Mouse (Mus musculus): ENCODE measurements at regions not wholly inside any gene's neighbourhood (a gene's known extent, or its start where the extent isn't known, plus 50 kb on each side); places are given as distances from the start of the nearest gene placed in this dataset.

DNA sequence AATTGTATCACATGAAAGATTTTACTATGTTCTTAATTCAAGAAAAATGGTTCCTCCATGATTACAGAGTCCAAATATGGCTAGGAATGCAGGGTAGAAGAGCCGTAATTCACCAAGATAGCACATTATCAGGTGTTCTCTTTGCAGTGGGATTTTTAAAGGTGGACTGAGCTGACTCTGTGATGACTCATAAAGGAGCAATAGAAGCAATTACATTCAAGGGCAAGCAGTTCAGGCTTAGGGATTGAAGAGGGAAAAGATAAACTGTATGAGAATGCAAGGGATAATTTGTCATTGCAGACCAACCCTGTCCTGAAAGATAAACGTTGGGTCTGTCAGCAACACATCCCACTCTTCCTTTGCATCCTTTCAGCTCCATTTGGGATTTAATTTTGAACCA is 339.8 kb downstream of the Pdgfc start:
- no peak for ATAC-seq (ENCODE audit: insufficient number of reproducible peaks, low FRiP score)
- H3K4me1 ChIP-seq (replicated peaks) = peaks cover 8% of the 10 kb centered on the region
- no peak overlapping the region for H3K4me2 ChIP-seq
- no peaks in the 10 kb centered on the region for H3K9me3 ChIP-seq (replicated peaks)
- WGBS = 16% methylated on average over 2 of the region's 2 CpGs
- no peaks in the 10 kb centered on the region for H3K36me3 ChIP-seq
- no peak overlapping the region for H3K27ac ChIP-seq (ENCODE audit: poor library complexity, severe bottlenecking)
- H3K4me3 ChIP-seq = no peak overlapping the region
- no peak overlapping the region for H3K9ac ChIP-seq
- no peaks in the 10 kb centered on the region for H3K27me3 ChIP-seq (replicated peaks)

DNA sequence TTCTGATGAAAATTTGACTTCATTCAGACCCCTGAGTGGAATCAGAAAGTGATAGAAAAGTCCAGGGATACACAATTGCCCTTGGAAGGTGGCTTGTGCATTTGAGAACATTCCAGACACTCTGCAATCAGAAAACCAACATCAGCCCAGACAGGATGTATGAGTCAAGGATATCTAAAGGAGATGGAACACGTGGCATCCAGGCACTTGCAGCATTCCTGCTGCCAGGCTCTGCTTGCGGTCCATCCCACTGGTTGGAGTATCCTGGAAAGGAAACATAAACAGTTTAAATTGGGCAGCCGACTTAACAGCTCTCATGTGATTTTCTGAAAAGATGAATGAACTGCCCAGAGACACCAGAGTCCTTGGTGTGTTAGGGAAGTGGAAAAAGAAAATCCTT is 341.2 kb downstream of the Pdgfc start:
- Histone ChIP-seq H3K36me3 (no peaks in the 10 kb centered on the region), H3K4me2 (no peak overlapping the region), H3K4me1 (replicated peaks) (peaks cover 8% of the 10 kb centered on the region), H3K4me3 (no peak overlapping the region), H3K9ac (no peak overlapping the region), H3K27ac (ENCODE audit: poor library complexity, severe bottlenecking) (0 out of 2 replicates have a peak overlapping the region, but pooled peaks have one; percentile 18), H3K9me3 (replicated peaks) (no peaks in the 10 kb centered on the region), H3K27me3 (replicated peaks) (no peaks in the 10 kb centered on the region)
- WGBS = 14% methylated on average over 3 of the region's 3 CpGs
- peak; percentile 68; the same call in 1 of the 2 replicates for ATAC-seq (ENCODE audit: insufficient number of reproducible peaks, low FRiP score)

GRCm38 (mm10) chr3:81379362-81379761 is 343.1 kb downstream of the Pdgfc start:
- 71% methylated on average over 1 of the region's 1 CpGs for WGBS
- Histone ChIP-seq H3K4me1 (replicated peaks) (peaks cover 8% of the 10 kb centered on the region), H3K4me2 (no peak overlapping the region), H3K9ac (no peak overlapping the region), H3K36me3 (no peaks in the 10 kb centered on the region), H3K27me3 (replicated peaks) (no peaks in the 10 kb centered on the region), H3K27ac (ENCODE audit: poor library complexity, severe bottlenecking) (no peak overlapping the region), H3K9me3 (replicated peaks) (no peaks in the 10 kb centered on the region), H3K4me3 (no peak overlapping the region)
- no peak for ATAC-seq (ENCODE audit: insufficient number of reproducible peaks, low FRiP score)

- no peaks in the 10 kb centered on the region for H3K36me3 ChIP-seq
- no peaks in the 10 kb centered on the region for H3K9me3 ChIP-seq (replicated peaks)
- no peaks in the 10 kb centered on the region for H3K27me3 ChIP-seq (replicated peaks)
- no peaks in the 10 kb centered on the region for H3K4me1 ChIP-seq (replicated peaks)
- no peak overlapping the region for H3K9ac ChIP-seq
- H3K4me3 ChIP-seq = no peak overlapping the region
- no peak overlapping the region for H3K4me2 ChIP-seq
- H3K27ac ChIP-seq (ENCODE audit: poor library complexity, severe bottlenecking) = no peak overlapping the region
- no peak for ATAC-seq (ENCODE audit: insufficient number of reproducible peaks, low FRiP score)
- 66% methylated on average over 14 of the region's 14 CpGs for WGBS
Measured at GRCm38 (mm10) chr3:81386931-81387330, 350.7 kb downstream of the Pdgfc start.

- no peaks in the 10 kb centered on the region for H3K27me3 ChIP-seq (replicated peaks)
- 61% methylated on average over 4 of the region's 4 CpGs for WGBS
- no peak overlapping the region for H3K27ac ChIP-seq (ENCODE audit: poor library complexity, severe bottlenecking)
- no peaks in the 10 kb centered on the region for H3K4me1 ChIP-seq (replicated peaks)
- no peak overlapping the region for H3K4me2 ChIP-seq
- ATAC-seq (ENCODE audit: insufficient number of reproducible peaks, low FRiP score) = no peak
- H3K4me3 ChIP-seq = no peak overlapping the region
- H3K9ac ChIP-seq = no peak overlapping the region
- H3K36me3 ChIP-seq = no peaks in the 10 kb centered on the region
- H3K9me3 ChIP-seq (replicated peaks) = no peaks in the 10 kb centered on the region
Measured at GRCm38 (mm10) chr3:81387634-81388033, 351.4 kb downstream of the Pdgfc start.

GRCm38 (mm10) chr3:81397212-81397611 is 361.0 kb downstream of the Pdgfc start:
- H3K9me3 ChIP-seq (replicated peaks) = no peaks in the 10 kb centered on the region
- ATAC-seq (ENCODE audit: insufficient number of reproducible peaks, low FRiP score) = no peak
- WGBS = 77% methylated on average over 1 of the region's 1 CpGs
- H3K9ac ChIP-seq = no peak overlapping the region
- H3K36me3 ChIP-seq = no peaks in the 10 kb centered on the region
- H3K4me3 ChIP-seq = no peak overlapping the region
- H3K4me2 ChIP-seq = no peak overlapping the region
- H3K4me1 ChIP-seq (replicated peaks) = no peaks in the 10 kb centered on the region
- no peak overlapping the region for H3K27ac ChIP-seq (ENCODE audit: poor library complexity, severe bottlenecking)
- H3K27me3 ChIP-seq (replicated peaks) = no peaks in the 10 kb centered on the region

DNA sequence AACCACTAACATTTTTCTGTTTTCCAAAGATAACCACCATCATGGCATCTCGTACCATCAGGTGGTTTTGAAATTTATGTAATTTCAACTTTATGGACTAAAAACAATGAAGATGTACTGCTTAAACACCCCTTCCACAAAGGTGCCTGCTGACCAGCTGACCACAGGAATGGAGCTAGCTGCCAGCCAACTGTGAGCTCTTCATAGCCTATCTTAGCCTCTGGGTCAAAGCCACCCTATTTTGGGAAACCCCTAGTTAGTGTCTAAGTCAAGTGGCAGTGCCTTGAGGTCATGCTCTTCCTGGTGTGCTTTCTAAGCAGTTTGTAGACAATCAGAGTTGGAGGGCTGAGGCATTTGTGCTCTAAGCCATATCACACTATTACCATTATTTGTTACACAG is 364.8 kb downstream of the Pdgfc start:
- Histone ChIP-seq H3K27ac (ENCODE audit: poor library complexity, severe bottlenecking) (no peak overlapping the region), H3K27me3 (replicated peaks) (no peaks in the 10 kb centered on the region), H3K36me3 (no peaks in the 10 kb centered on the region), H3K9me3 (replicated peaks) (no peaks in the 10 kb centered on the region), H3K4me1 (replicated peaks) (no peaks in the 10 kb centered on the region), H3K4me2 (no peak overlapping the region), H3K9ac (no peak overlapping the region), H3K4me3 (no peak overlapping the region)
- 92% methylated on average over 1 of the region's 1 CpGs for WGBS
- ATAC-seq (ENCODE audit: insufficient number of reproducible peaks, low FRiP score) = no peak

GRCm38 (mm10) chr3:81408914-81409313 is 372.7 kb downstream of the Pdgfc start:
- Histone ChIP-seq H3K27ac (ENCODE audit: poor library complexity, severe bottlenecking) (no peak overlapping the region), H3K9me3 (replicated peaks) (no peaks in the 10 kb centered on the region), H3K4me1 (replicated peaks) (no peaks in the 10 kb centered on the region), H3K9ac (no peak overlapping the region), H3K27me3 (replicated peaks) (no peaks in the 10 kb centered on the region), H3K4me3 (no peak overlapping the region), H3K36me3 (no peaks in the 10 kb centered on the region), H3K4me2 (no peak overlapping the region)
- no peak for ATAC-seq (ENCODE audit: insufficient number of reproducible peaks, low FRiP score)
- 44% methylated on average over 1 of the region's 1 CpGs for WGBS

DNA sequence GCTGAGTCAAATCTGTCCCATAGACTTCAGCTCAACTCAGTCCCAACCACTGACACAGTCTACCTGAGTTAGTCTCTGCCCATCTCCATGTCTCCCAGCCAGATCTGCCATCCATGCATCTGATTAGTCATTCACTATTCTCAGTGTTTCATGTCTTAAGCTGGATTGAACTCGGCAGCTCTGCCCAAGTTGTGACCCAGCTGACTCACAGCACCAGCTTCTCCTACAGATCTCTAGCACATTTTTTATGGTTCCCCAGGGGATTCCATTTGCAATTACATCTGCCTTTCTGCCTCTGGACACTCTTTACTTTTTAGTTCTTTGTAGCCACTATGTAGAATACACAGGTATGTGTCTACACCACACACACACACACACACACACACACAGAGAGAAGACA is 385.7 kb downstream of the Pdgfc start:
- no peak overlapping the region for H3K27ac ChIP-seq (ENCODE audit: poor library complexity, severe bottlenecking)
- no peak overlapping the region for H3K9ac ChIP-seq
- no peak overlapping the region for H3K4me3 ChIP-seq
- H3K4me1 ChIP-seq (replicated peaks) = no peaks in the 10 kb centered on the region
- ATAC-seq (ENCODE audit: insufficient number of reproducible peaks, low FRiP score) = no peak
- no peak overlapping the region for H3K4me2 ChIP-seq
- no peaks in the 10 kb centered on the region for H3K9me3 ChIP-seq (replicated peaks)
- 65% methylated on average over 1 of the region's 1 CpGs for WGBS
- H3K36me3 ChIP-seq = no peaks in the 10 kb centered on the region
- no peaks in the 10 kb centered on the region for H3K27me3 ChIP-seq (replicated peaks)

DNA sequence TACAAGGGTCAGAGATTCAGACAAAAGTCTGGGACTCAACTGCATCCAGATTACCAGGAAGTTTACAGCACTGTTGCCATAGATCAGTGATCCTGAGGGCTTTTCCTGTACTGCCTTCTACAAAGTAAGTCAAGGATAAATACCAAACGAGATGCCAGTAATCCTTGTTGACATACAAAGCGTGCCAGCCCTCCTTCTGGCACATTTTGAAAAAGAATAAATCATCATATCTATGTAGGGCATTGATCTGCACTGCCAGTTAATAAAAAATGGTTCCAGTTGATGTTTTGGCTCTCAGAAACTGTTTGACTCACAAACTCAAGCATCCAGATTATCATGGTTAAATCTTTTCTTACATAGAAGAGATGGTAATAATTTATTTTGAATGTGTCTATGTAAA is 390.5 kb downstream of the Pdgfc start:
- Histone ChIP-seq H3K36me3 (no peaks in the 10 kb centered on the region), H3K27ac (ENCODE audit: poor library complexity, severe bottlenecking) (no peak overlapping the region), H3K4me1 (replicated peaks) (no peaks in the 10 kb centered on the region), H3K27me3 (replicated peaks) (no peaks in the 10 kb centered on the region), H3K9ac (no peak overlapping the region), H3K4me3 (no peak overlapping the region), H3K4me2 (no peak overlapping the region), H3K9me3 (replicated peaks) (no peaks in the 10 kb centered on the region)
- 49% methylated on average over 2 of the region's 2 CpGs for WGBS
- ATAC-seq (ENCODE audit: insufficient number of reproducible peaks, low FRiP score) = no peak

Measured in heart, embryonic 12.5 days (tissue).